Mouse (Mus musculus): ENCODE data around the gene Pcbp4. TPM values are rescaled to one million over a fixed set of nuclear protein-coding genes. Genes with fewer than 3 reads are reported as not detected.
A peak's percentile ranks its signal among the peaks of the same experiment; 100 is the strongest.

Pcbp4 gene
- polyA plus RNA-seq, 1 experiment, result 90.3 TPM

- Histone ChIP-seq H3K4me1 (ENCODE audit: control insufficient read depth, insufficient read depth, low read length) (peaks cover 25% of the 10 kb centered on the region), H3K27ac (ENCODE audit: insufficient read depth, low read depth, low read length) (peak overlapping the region; percentile 42), H3K4me3 (ENCODE audit: insufficient read depth, low read depth, low read length) (no peak overlapping the region), H3K27me3 (replicated peaks; ENCODE audit: control insufficient read depth, insufficient read depth, low read length) (no peaks in the 10 kb centered on the region), H3K36me3 (ENCODE audit: control insufficient read depth, insufficient read depth, low read length) (no peaks in the 10 kb centered on the region)
- WGBS, result 64% methylated on average over 2 of the region's 2 CpGs
- TF ChIP-seq POLR2A (IDR thresholded peaks at IDR 0.05; ENCODE audit: low read depth, low read length) (no peak), CTCF (conservative IDR thresholded peaks at IDR 0.05; ENCODE audit: insufficient read depth, insufficient read length, low read depth, low read length) (no peak)
- no peak for DNase-seq
These were observed 1.2 kb upstream of the Pcbp4 start for GRCm38 (mm10) chr9:106451899-106452298.

DNA sequence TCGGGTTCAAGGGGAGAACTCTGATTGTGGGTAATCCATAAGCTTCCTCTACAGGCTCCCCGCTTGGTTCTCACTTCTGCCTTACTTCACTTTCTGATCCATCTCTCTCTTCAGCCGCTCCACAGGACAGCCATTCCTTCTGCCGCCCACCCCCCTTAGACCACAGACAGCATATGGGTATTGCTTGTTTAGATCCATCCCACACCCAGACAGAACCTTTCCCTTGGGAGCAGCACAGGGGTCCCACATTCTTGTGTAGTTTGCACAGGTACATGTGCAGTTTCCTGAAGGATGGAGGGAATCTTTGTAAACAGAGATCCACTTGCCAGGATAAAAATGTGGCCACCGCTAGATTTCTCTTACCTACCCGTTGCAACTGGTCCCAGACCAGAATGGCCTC, 740 bp upstream of the Pcbp4 start:
- Histone ChIP-seq H3K27ac (ENCODE audit: insufficient read depth, low read depth, low read length) (peak overlapping the region; percentile 42), H3K4me1 (ENCODE audit: control insufficient read depth, insufficient read depth, low read length) (peaks cover 25% of the 10 kb centered on the region), H3K36me3 (ENCODE audit: control insufficient read depth, insufficient read depth, low read length) (no peaks in the 10 kb centered on the region), H3K4me3 (ENCODE audit: insufficient read depth, low read depth, low read length) (no peak overlapping the region), H3K27me3 (replicated peaks; ENCODE audit: control insufficient read depth, insufficient read depth, low read length) (no peaks in the 10 kb centered on the region)
- no peak for TF ChIP-seq CTCF (conservative IDR thresholded peaks at IDR 0.05; ENCODE audit: insufficient read depth, insufficient read length, low read depth, low read length)
- TF ChIP-seq POLR2A (IDR thresholded peaks at IDR 0.05; ENCODE audit: low read depth, low read length), result no peak
- DNase-seq, result no peak
- WGBS, result 50% methylated on average over 6 of the region's 6 CpGs

DNA sequence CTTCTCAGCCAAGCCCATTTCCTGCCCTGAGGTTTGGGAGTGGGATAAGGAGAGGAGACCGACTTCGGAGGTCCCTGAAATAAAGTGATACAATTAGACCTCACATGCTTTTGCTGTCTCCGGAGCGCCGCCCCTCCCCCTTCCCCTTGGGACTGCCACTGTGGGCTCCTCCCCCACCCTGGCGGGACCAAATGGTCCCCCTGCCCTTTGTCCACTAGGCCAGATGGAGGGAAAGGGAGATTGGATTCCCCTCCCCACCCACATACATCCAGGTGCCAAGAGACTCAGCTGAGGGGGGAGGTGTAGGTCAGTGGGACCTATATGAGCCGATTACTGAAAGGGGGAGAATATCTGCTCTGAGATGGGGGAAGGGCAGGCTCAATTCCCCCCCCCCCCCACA, 270 bp upstream of the Pcbp4 start:
- peaks cover 23% of the 10 kb centered on the region for H3K4me1 ChIP-seq (ENCODE audit: control insufficient read depth, insufficient read depth, low read length)
- H3K27ac ChIP-seq (ENCODE audit: insufficient read depth, low read depth, low read length), result peak overlapping the region; percentile 42
- no peak for TF ChIP-seq CTCF (conservative IDR thresholded peaks at IDR 0.05; ENCODE audit: insufficient read depth, insufficient read length, low read depth, low read length)
- no peak for TF ChIP-seq POLR2A (IDR thresholded peaks at IDR 0.05; ENCODE audit: low read depth, low read length)
- WGBS, result 16% methylated on average over 7 of the region's 7 CpGs
- H3K36me3 ChIP-seq (ENCODE audit: control insufficient read depth, insufficient read depth, low read length), result no peaks in the 10 kb centered on the region
- DNase-seq, result peak; percentile 87
- H3K27me3 ChIP-seq (replicated peaks; ENCODE audit: control insufficient read depth, insufficient read depth, low read length), result no peaks in the 10 kb centered on the region
- peak overlapping the region; percentile 76; the same call in 1 of the 2 replicates for H3K4me3 ChIP-seq (ENCODE audit: insufficient read depth, low read depth, low read length)

GRCm38 (mm10) chr9:106454071-106454761, 1.1 kb downstream of the Pcbp4 start:
- H3K36me3 ChIP-seq (ENCODE audit: control insufficient read depth, insufficient read depth, low read length), result no peaks in the 10 kb centered on the region
- no peak for DNase-seq
- H3K4me1 ChIP-seq (ENCODE audit: control insufficient read depth, insufficient read depth, low read length), result peaks cover 19% of the 10 kb centered on the region
- no peak overlapping the region for H3K27ac ChIP-seq (ENCODE audit: insufficient read depth, low read depth, low read length)
- whole genome bisulfite sequencing, result 18% methylated on average over 18 of the region's 20 CpGs
- H3K4me3 ChIP-seq (ENCODE audit: insufficient read depth, low read depth, low read length), result peak overlapping the region; percentile 66
- TF ChIP-seq CTCF (conservative IDR thresholded peaks at IDR 0.05; ENCODE audit: insufficient read depth, insufficient read length, low read depth, low read length), result no peak
- no peak for TF ChIP-seq POLR2A (IDR thresholded peaks at IDR 0.05; ENCODE audit: low read depth, low read length)
- no peaks in the 10 kb centered on the region for H3K27me3 ChIP-seq (replicated peaks; ENCODE audit: control insufficient read depth, insufficient read depth, low read length)

DNA sequence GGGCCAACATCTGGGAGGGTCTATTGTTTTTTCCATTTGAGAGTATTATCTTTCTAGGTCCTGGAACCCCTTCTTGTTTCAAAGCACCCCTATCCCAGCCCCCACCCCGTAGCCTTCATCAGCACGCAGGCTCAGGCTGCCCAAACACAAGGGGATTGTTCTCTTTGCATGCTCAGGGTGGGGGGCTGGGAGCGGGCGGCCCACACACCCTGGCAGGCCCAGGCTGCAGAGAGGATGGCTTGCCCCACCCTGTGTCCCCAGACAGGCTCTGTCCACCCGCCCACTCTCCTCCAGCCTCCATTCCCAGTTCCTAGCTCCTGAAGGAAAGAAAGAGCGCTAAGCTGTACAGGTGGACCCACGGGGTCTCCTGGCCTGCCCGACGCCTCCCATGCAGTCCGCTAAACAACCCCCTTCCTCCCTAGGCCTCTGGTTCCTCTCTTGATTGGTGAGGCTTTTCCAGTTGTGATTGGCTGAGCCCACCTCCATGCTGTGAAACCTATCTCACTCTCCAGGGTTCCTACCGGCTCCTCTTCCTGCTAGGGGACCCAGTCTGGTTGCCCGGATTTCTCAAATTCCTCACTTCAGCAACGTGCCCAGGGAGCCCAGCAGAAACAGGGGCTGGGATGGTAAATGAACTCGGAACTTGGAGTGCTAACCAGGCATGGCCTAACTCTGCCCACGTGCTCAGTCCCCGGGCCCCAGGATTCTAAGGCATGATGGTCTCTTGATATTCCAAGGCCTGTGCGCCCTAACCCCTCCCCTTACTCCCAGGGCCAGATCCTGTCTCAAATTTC, 2.0 kb downstream of the Pcbp4 start:
- H3K27me3 ChIP-seq (replicated peaks; ENCODE audit: control insufficient read depth, insufficient read depth, low read length), result no peaks in the 10 kb centered on the region
- no peak overlapping the region for H3K27ac ChIP-seq (ENCODE audit: insufficient read depth, low read depth, low read length)
- H3K4me3 ChIP-seq (ENCODE audit: insufficient read depth, low read depth, low read length), result no peak overlapping the region
- 61% methylated on average over 17 of the region's 17 CpGs for WGBS
- H3K4me1 ChIP-seq (ENCODE audit: control insufficient read depth, insufficient read depth, low read length), result peaks cover 15% of the 10 kb centered on the region
- no peaks in the 10 kb centered on the region for H3K36me3 ChIP-seq (ENCODE audit: control insufficient read depth, insufficient read depth, low read length)
- no peak for TF ChIP-seq CTCF (conservative IDR thresholded peaks at IDR 0.05; ENCODE audit: insufficient read depth, insufficient read length, low read depth, low read length)
- TF ChIP-seq POLR2A (IDR thresholded peaks at IDR 0.05; ENCODE audit: low read depth, low read length), result no peak
- no peak for DNase-seq

DNA sequence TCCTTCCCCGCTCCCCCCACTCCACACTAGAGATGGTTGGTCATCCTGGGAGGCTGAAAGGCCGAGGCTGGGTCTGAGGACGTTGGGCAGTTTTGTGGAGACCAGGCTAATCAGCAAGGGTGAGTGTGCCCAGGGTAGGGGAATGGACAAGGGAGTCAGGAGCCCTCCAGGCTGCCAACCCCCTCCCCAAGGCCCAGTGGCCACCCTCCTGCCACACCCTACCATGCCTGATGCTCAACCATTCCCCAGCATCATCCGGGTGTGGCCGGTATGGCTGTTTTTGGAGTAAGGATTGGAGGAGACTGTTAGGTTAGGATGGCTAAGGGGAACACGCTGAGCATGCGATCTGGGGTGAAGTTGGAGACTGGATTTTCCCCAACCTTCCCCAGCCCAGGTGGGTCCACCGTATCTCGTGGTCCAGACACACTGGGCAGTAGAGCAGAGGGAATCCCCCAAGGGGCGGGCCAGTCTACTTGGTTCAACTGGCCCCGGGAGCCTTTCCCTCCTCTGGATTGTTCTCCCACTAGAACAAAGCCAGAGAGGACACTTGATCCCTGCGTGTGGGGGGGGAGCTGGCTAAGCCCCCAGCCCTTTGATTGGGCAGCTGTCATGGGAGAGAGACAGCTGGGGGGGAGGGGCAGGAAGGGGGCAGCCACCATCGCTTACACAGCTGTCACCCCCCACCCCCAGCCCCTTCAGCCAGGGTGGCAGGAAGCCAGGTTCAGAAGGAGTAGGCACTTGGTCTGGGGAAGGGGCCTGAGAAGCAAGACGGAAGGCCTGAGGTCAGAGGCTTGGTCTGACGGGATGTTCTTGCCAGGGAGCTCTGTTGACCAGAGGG, 3.5 kb downstream of the Pcbp4 start:
- H3K27ac ChIP-seq (ENCODE audit: insufficient read depth, low read depth, low read length), result no peak overlapping the region

More for the DNA sequence above, 3.5 kb downstream of the Pcbp4 start:
- Histone ChIP-seq H3K4me3 (ENCODE audit: insufficient read depth, low read depth, low read length) (no peak overlapping the region), H3K27me3 (replicated peaks; ENCODE audit: control insufficient read depth, insufficient read depth, low read length) (no peaks in the 10 kb centered on the region), H3K4me1 (ENCODE audit: control insufficient read depth, insufficient read depth, low read length) (peaks cover 10% of the 10 kb centered on the region), H3K36me3 (ENCODE audit: control insufficient read depth, insufficient read depth, low read length) (no peaks in the 10 kb centered on the region)
- 66% methylated on average over 15 of the region's 15 CpGs for WGBS
- TF ChIP-seq CTCF (conservative IDR thresholded peaks at IDR 0.05; ENCODE audit: insufficient read depth, insufficient read length, low read depth, low read length), result no peak
- no peak for TF ChIP-seq POLR2A (IDR thresholded peaks at IDR 0.05; ENCODE audit: low read depth, low read length)
- DNase-seq, result no peak
